Mouse (Mus musculus): Measurements from ENCODE around the gene Papln. TPM values are rescaled to one million over a fixed set of nuclear protein-coding genes. Genes with fewer than 3 reads are reported as not detected.

Gene Papln
- 3.5 TPM in 2 replicates for polyA plus RNA-seq (2015; fragmentation: Nextera tagmentation; extraction: Ambion mirVana)

DNA sequence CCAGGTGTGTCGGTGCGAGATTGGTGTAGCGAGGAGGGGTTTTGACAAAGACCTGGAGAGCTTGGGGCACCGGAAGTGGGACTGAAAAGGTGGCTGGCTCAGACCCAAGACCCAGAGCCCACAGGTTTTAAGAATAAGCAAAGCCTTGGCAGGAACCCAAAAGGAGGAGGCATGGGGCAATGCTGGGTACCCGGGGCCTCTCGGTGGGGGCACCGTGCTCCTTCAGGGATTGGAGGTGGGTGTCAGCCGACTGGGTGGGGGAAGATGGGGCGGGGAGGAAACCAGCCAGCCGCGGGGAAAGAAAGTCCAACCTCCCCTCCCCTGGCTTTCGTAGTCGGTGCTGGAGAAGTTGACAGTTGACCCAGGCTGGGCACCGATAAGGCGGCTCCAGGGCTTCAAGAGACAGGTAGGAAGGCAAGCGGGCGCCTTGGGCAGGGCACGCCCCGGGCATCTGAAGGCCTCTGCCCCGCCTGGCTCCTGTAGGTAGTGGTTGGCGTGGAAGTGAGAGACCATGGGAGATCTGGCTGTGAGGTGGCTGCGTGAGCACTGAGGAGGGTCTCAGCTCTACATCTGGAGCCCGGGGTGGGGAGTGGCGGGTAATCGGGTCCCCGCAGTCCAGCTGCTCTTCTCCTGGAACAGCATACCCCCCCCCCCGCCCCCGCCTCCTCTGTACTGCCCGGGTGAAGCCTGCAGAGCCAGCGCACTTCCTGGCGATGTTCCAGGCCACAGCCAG, at the start of gene Papln:
Papln (plus strand) TSS at position 324 of the 733 bp plus-strand sequence.
- H3K4me1 ChIP-seq: peaks cover 23% of the 10 kb centered on the region
- H3K27me3 ChIP-seq (replicated peaks): no peaks in the 10 kb centered on the region
- 7% methylated on average over 31 of the region's 31 CpGs for WGBS
- no peaks in the 10 kb centered on the region for H3K9me3 ChIP-seq
- H3K27ac ChIP-seq: peak within 1 kb of the TSS; percentile 71
- H3K4me3 ChIP-seq (replicated peaks): peak within 1 kb of the TSS; percentile 40
- no peaks in the 10 kb centered on the region for H3K36me3 ChIP-seq
- 0 out of 2 replicates have a peak within 1 kb of the TSS, but pooled peaks have one; percentile 16 for H3K9ac ChIP-seq
- H3K4me2 ChIP-seq: peak within 1 kb of the TSS; percentile 84
- ATAC-seq (ENCODE audit: insufficient read depth, low FRiP score, low read depth): peak; percentile 33; the same call in 1 of the 2 replicates

DNA sequence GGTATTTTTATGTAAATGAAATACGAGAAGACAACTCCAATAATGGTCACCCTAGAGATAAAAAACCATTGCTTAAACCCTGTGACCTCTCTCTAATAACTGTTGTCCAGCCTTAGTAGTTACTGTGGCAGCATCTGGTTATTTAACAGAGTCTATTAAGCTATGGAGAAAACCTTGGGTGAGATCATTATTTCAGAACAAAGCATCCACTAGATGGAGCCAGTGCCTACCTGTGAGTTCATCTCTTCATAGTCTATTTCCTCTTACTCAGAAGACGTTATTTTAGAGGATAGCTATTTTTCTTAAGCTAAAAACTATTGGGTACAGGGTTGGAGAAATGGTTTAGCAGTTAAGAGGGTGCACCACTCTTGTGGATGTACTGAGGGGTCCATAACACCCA, 49.7 kb upstream of the Papln start:
- WGBS: 43% methylated on average over 2 of the region's 2 CpGs
- H3K36me3 ChIP-seq: peaks cover 28% of the 10 kb centered on the region
- no peak for ATAC-seq (ENCODE audit: insufficient read depth, low FRiP score, low read depth)

DNA sequence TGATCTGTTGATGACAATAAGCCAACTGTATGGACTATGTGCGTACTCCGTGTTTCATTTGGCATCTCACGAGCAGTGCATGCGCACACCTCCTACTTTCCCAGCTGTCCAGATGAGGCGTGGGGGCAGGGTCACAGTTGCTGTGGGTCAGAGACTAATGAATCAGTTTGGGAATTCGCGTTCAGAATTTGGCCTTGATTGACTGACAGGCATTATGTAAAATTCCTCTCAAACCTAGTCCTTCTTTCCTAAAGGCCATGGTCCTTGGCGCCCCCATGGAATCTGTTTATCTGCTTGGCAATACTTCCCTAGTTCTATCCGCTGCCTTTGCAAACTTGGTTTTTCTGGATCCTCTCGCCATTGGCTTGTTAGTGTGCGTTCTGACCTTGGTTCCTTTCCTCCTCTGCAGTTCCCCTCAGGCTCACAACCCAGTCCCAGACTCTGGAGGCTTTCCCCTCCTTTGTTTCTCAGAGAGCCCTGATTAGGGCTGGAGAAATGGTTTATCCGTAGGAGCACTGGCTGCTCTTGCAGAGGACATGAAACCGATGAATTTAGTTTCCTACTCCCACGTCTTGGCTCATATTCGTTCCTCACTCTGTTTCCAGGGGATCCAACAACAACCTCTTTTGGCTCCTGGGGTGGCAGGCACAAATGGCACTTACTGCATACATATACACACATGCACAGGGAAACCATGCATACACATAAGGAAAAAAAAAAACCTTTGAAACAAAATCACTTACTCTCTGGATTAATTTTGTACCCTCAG, 46.8 kb upstream of the Papln start:
- no peak overlapping the region for H3K27ac ChIP-seq
- no peak for ATAC-seq (ENCODE audit: insufficient read depth, low FRiP score, low read depth)
- H3K4me3 ChIP-seq (replicated peaks): no peak overlapping the region
- no peaks in the 10 kb centered on the region for H3K9me3 ChIP-seq
- H3K27me3 ChIP-seq (replicated peaks): no peaks in the 10 kb centered on the region
- peaks cover 28% of the 10 kb centered on the region for H3K36me3 ChIP-seq
- 0 out of 2 replicates have a peak, but pooled peaks cover 8% of the 10 kb centered on the region for H3K4me1 ChIP-seq
- no peak overlapping the region for H3K4me2 ChIP-seq
- H3K9ac ChIP-seq: no peak overlapping the region
- 88% methylated on average over 15 of the region's 15 CpGs for WGBS

More for the DNA sequence above, 49.7 kb upstream of the Papln start:
- no peak overlapping the region for H3K4me2 ChIP-seq
- H3K27ac ChIP-seq: no peak overlapping the region
- H3K27me3 ChIP-seq (replicated peaks): no peaks in the 10 kb centered on the region
- H3K9ac ChIP-seq: no peak overlapping the region
- no peaks in the 10 kb centered on the region for H3K9me3 ChIP-seq
- H3K4me3 ChIP-seq (replicated peaks): no peak overlapping the region
- no peaks in the 10 kb centered on the region for H3K4me1 ChIP-seq

DNA sequence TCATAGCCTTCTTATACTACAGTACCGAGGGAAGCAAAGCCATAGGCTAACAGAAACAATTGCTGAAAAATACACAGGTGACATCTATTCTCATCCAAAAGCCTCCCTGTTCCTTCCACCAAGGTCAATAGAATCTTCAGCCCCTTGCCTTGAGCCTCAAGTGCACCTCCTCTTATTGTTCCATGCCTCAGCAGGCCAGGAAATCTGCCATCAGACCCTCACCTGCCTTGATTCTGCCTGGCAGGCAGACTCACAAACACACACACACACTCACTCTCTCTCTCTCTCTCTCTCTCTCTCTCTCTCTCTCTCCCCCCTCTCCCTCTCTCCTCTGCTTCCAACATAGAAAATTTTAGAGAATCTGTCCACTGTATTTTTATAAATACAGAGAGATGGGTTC, 44.0 kb upstream of the Papln start:
- Histone ChIP-seq H3K4me1 (0 out of 2 replicates have a peak, but pooled peaks cover 10% of the 10 kb centered on the region), H3K9me3 (no peaks in the 10 kb centered on the region), H3K9ac (no peak overlapping the region), H3K27ac (no peak overlapping the region), H3K27me3 (replicated peaks) (no peaks in the 10 kb centered on the region), H3K4me3 (replicated peaks) (no peak overlapping the region), H3K4me2 (no peak overlapping the region), H3K36me3 (peaks cover 16% of the 10 kb centered on the region)
- WGBS: 91% methylated on average over 1 of the region's 1 CpGs
- no peak for ATAC-seq (ENCODE audit: insufficient read depth, low FRiP score, low read depth)

DNA sequence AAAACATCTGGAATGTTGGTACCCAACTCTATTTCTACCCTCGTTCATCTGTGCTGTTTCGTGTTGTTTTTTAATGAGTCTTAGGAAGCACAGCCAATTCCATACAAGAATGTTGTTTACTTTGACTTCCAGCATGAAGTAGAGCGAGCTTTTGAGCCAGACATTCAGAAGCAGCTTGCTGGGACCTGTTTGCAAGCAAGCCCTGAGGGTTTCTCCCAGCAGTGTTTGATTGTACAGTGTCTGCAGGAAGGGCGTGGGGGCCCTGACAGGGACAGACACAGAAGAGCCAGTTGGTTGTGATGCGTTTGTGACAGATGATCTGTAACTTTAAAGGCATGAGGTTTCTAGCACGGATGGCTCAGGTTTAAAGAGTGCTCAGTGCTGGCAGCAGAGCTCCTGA, 42.2 kb upstream of the Papln start:
- H3K36me3 ChIP-seq: peaks cover 23% of the 10 kb centered on the region
- no peak; the same call in 1 of the 2 replicates for ATAC-seq (ENCODE audit: insufficient read depth, low FRiP score, low read depth)
- no peaks in the 10 kb centered on the region for H3K9me3 ChIP-seq

DNA sequence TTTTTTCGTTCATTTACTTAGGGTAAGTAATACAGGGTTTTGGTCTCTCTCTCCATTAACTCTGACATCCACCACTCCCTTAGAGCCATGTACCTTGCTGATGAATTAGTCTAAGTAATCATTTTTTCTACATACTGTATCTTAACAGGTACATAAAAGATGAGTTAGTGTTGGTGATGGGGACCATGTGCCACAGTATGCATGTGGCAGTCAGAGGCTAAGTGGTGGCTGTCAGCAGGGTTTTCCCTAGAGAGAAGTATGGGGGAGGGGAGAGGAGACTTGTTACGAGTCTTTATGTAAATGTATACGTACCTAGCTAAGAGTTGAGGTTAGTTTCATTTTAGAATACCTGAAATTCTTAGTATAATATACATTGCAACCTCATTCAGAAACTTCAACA, 40.4 kb upstream of the Papln start:
- H3K9ac ChIP-seq: no peak overlapping the region
- no peak overlapping the region for H3K4me2 ChIP-seq
- 85% methylated on average over 3 of the region's 3 CpGs for WGBS
- H3K9me3 ChIP-seq: no peaks in the 10 kb centered on the region
- no peak overlapping the region for H3K27ac ChIP-seq
- no peaks in the 10 kb centered on the region for H3K27me3 ChIP-seq (replicated peaks)
- ATAC-seq (ENCODE audit: insufficient read depth, low FRiP score, low read depth): no peak
- H3K36me3 ChIP-seq: peaks cover 20% of the 10 kb centered on the region
- H3K4me1 ChIP-seq: 0 out of 2 replicates have a peak, but pooled peaks cover 10% of the 10 kb centered on the region
- no peak overlapping the region for H3K4me3 ChIP-seq (replicated peaks)

More for the DNA sequence above, 42.2 kb upstream of the Papln start:
- Histone ChIP-seq H3K27me3 (replicated peaks) (no peaks in the 10 kb centered on the region), H3K4me1 (0 out of 2 replicates have a peak, but pooled peaks cover 10% of the 10 kb centered on the region), H3K27ac (peak overlapping the region; percentile 81), H3K4me3 (replicated peaks) (no peak overlapping the region), H3K4me2 (no peak overlapping the region), H3K9ac (no peak overlapping the region)
- WGBS: 45% methylated on average over 6 of the region's 6 CpGs

DNA sequence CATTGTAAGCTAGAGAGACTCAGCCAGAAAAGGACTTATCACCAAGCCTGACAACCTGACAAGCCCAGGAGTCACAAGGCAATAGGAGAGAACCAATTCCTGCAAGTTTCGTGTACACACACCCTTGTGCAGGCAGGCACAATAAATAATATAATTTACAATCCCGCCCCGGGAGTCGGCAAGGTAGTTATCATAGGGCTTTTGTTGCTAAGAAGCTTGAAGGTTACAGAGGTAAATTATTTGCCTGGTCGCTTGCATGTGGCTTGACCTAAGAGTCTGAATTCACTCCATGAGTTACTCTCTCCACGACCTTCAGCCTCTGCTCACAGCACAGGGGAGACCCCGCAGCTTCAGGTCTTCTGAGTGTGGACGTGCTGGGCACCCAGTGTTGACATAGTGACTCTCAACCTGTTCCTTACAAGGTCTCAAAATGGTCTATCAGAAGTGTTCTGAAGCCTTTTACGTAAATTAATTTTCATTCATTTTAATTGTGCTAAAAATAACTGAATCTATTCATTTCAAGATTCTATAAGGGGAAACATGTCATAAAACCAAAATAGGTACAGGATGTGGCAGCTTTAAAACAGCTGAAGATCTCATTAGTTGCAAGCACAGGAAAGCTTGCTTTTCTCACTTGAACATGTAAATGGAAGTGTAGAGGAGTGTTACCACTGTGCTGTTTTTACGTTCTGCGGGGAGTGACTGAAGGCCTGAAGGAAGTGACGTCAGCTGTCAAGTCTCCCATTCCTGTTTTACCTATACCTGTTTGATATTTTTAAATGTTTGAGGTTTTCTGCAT, 36.7 kb upstream of the Papln start:
- Histone ChIP-seq H3K36me3 (peaks cover 40% of the 10 kb centered on the region), H3K4me1 (0 out of 2 replicates have a peak, but pooled peaks cover under 1% of the 10 kb centered on the region), H3K27ac (no peak overlapping the region), H3K27me3 (replicated peaks) (no peaks in the 10 kb centered on the region), H3K9ac (no peak overlapping the region), H3K4me2 (no peak overlapping the region), H3K4me3 (replicated peaks) (no peak overlapping the region), H3K9me3 (no peaks in the 10 kb centered on the region)
- 70% methylated on average over 12 of the region's 12 CpGs for WGBS
- peak; percentile 58; the same call in 1 of the 2 replicates for ATAC-seq (ENCODE audit: insufficient read depth, low FRiP score, low read depth)

DNA sequence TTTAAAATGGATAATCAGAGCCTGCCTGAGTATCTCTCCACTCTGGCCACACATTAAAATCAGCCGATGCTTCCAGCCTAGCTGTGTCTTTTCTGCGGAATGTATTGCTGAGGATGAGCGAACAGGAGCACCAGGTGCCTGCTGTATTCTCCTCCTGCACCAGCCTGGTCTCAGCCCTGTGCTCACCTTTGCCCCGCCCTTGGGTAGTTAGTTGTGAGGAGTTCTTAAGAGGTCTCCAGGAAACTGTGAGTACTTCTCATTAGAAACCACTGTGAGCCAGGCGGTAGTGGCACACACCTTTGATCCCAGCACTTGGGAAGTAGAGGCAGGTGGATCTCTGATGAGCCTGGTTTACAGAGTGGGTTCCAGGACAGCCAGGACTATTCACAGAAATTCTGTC, 31.2 kb upstream of the Papln start:
- no peaks in the 10 kb centered on the region for H3K9me3 ChIP-seq
- H3K4me3 ChIP-seq (replicated peaks): no peak overlapping the region
- no peak overlapping the region for H3K9ac ChIP-seq
- H3K4me2 ChIP-seq: no peak overlapping the region
- H3K36me3 ChIP-seq: peaks cover 45% of the 10 kb centered on the region
- WGBS: 90% methylated on average over 5 of the region's 5 CpGs
- H3K27ac ChIP-seq: no peak overlapping the region
- no peak for ATAC-seq (ENCODE audit: insufficient read depth, low FRiP score, low read depth)
- H3K27me3 ChIP-seq (replicated peaks): no peaks in the 10 kb centered on the region
- H3K4me1 ChIP-seq: no peaks in the 10 kb centered on the region

DNA sequence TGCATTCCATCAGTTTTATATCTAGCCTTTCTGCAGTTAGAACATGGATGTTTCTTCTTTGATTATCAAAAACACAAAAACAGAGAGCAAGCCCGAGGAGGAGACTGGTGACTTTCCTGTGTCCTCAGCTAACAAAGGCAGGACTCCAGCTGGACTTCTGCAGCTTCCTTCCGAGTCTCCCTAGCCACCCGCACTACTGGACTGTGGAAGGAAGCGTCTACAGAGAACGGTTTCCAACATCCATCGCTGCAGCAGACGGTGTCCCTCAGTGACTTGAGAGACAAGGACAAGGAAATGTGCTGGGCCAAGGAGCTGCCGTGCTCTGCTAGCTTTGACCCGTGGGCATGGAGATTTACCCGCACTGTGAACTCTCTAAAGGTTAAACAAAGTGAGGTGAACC, 29.4 kb upstream of the Papln start:
- Histone ChIP-seq H3K9me3 (no peaks in the 10 kb centered on the region), H3K9ac (no peak overlapping the region), H3K36me3 (peaks cover 36% of the 10 kb centered on the region), H3K4me1 (no peaks in the 10 kb centered on the region), H3K27me3 (replicated peaks) (no peaks in the 10 kb centered on the region), H3K4me2 (no peak overlapping the region), H3K27ac (no peak overlapping the region), H3K4me3 (replicated peaks) (no peak overlapping the region)
- no peak for ATAC-seq (ENCODE audit: insufficient read depth, low FRiP score, low read depth)
- 87% methylated on average over 10 of the region's 10 CpGs for WGBS

DNA sequence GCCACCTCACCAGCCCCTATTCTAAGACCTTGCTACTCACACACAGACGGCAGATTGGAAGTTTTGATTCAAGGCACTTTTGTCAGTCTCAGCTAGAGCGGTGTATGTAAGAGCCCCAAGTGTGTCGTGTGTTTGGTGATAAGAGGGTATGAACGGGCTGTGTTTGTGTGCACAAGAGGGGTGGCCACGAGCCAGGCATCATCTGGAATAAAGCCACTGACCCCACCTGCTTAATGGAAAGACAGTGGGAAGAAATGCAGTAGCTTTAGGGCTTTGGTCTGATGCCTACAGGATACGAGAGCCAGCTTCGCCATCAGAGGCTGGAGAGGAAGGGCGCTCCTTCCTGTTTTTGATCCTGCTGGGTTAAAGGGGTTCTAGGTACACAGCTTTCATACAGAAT, 27.2 kb upstream of the Papln start:
- Histone ChIP-seq H3K27ac (no peak overlapping the region), H3K36me3 (peaks cover 26% of the 10 kb centered on the region), H3K27me3 (replicated peaks) (no peaks in the 10 kb centered on the region), H3K9me3 (no peaks in the 10 kb centered on the region), H3K9ac (no peak overlapping the region), H3K4me3 (replicated peaks) (no peak overlapping the region), H3K4me2 (no peak overlapping the region), H3K4me1 (no peaks in the 10 kb centered on the region)
- no peak for ATAC-seq (ENCODE audit: insufficient read depth, low FRiP score, low read depth)
- 72% methylated on average over 8 of the region's 8 CpGs for WGBS

DNA sequence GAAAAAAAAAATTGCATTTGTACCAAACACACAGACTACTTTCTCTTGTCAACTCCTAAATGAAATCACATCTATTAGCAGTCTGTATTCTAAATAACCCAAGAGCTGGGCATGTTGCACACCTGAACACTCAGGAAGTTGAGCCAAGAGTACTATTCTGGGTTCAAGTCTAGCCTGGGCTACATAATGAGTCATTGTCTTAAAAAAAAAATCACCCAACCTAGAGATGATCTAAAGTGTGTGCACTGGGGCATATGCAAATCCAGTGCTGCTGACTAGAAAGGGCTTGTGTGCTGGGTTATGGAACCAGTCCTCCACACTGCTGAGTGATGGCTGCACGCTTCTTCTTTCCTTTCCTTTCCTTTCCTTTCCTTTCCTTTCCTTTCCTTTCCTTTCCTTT, 24.8 kb upstream of the Papln start:
- Histone ChIP-seq H3K27me3 (replicated peaks) (no peaks in the 10 kb centered on the region), H3K4me3 (replicated peaks) (no peak overlapping the region), H3K27ac (no peak overlapping the region), H3K4me1 (no peaks in the 10 kb centered on the region), H3K4me2 (no peak overlapping the region), H3K9me3 (no peaks in the 10 kb centered on the region), H3K9ac (no peak overlapping the region), H3K36me3 (0 out of 2 replicates have a peak, but pooled peaks cover 6% of the 10 kb centered on the region)
- WGBS: 93% methylated on average over 1 of the region's 1 CpGs
- no peak for ATAC-seq (ENCODE audit: insufficient read depth, low FRiP score, low read depth)

Measured in stomach, embryonic 15.5 days (tissue).